Mouse (Mus musculus): ENCODE data around the gene Pdia6.

The Pdia6 gene

DNA sequence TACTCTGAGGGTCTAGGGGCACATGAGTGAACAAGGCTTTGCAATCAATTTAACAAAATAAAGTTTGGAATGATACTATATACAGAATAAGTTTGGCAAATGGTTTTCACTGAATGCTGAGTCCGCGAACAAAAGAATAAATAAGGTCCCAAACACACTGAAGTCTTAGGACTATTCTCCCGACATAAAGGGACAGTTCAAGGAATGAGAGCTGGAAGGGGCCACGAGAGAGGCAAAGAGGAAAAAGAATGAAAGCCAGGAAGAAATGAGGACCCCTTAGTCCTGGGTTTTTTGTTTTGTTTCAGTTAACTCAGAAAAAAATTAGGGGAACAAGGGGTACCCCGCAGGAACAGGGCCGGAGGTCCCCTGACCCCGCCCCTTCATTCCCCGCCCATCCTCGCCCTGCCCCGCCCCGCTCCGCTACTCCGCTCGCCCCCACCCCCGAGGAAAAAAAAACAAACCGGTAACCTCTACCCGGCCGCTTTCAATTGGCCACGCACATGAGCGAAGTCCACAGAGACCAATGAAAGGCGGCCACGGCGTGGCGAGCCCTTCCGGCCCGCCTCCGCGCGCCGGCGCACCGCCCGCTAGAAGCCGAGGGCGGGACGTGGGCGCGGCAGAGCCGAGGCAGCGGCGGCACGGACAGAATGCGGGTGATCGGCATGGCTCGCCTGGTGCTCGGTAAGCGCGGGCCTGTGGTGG, at the start of gene Pdia6:
TSS of gene Pdia6 (plus strand) at position 575 of the 702 bp plus-strand sequence.
- in situ Hi-C loops (cut with MboI, MseI): no loop called here

DNA sequence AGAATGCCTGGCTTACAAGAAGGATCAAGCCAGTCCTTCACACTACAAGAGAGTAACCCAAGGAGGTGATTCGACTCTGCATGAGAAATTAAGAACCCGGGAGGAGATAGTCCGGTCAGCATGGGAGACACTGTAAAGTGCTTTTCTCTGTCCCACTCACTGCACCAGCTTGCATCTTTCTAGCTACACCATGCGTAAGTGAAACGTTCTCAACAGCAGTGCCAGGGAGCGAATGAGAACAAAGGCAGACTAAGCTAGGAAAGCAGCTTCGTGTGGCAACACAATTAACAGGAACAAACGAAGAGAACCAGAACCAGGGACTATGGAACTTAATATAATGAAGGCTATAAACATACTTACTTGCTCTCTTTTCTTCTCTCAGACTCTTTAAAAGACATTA, 48.0 kb upstream of the Pdia6 start:
- in situ Hi-C loops (cut with MboI, MseI): no loop called here

DNA sequence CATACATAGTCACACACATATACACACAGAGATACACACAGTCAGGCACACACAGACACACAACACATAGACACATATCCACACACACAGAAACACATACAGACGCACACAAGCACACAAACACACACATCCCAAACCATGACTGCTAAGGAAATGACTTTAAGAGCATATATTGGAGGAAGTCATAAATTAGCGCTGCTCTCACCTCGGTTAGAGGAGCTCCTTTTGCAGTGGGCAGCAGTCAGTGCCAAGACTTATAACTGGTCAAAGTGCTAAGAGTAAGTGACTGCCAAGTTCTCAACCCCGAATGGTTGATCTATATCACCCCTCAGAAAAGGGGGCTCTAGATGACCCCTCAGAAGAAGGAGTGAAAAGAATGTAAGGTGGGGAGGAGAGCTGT, 47.2 kb upstream of the Pdia6 start:
- in situ Hi-C loops (cut with MboI, MseI): no loop called here

DNA sequence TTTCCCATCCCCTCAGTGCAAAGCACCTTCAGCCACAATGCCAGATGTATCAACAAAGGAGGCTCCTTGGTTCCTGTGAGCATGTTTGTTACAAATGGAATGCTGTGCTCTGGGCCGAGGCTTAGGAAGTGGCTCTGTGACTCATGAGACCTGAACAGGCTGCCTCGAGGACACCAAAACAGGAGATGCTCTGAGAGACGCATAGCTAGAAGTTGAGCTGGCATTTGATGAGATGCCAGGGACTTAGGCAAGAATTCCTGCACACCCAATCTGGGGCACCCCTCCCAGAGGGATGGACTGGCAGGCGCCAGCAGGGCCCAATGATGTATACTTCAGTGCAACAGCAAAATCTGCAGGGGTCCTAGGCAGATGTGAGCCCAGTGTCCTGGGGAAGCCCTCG, 45.7 kb upstream of the Pdia6 start:
- in situ Hi-C loops (cut with MboI, MseI): no loop called here

DNA sequence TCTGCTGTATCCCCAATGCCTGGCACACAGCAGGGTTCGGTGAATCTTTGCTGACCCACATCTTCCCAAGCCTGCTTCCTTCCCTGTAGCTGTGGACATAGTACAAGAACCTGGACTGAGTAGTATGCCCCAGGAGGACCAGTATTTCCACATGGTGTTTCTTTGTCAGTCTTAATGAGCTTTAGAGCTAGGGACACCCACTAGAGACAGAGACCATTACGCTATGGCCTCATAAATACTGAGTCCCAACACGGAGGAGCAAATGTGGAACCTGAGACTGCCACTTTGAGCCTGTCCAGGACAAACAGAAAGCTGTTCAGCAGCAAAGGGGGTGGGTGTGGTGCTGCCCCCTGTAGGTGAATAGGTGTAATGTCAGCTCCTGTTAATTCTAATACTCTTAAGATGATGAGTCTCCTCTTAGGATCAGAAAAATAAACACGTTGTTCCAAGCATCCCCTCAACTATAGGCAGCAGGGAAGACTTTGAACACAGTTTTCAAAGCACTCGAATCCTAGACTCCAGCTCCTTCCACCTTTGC, 44.4 kb upstream of the Pdia6 start:
- in situ Hi-C loops (cut with MboI, MseI): no loop called here

DNA sequence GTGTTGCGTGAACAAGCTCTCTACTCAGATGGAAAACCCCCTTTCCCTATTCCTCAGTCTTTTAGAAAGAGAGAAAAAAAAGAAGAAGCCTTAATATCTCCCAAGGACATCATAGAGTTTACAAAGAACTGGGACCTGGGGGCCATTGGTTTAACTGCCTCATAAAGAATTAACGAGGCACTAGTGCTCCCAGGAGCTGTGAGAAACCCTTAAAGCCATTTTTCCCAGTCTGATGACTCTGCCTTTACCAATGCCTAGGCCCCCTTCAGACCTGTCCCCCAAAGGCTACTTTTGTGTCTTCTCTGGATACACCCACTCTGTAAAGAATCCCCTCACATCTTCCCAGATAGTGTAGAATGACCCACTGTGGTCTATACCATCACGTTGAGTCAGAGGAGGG, 43.3 kb upstream of the Pdia6 start:
- in situ Hi-C loops (cut with MboI, MseI): no loop called here

DNA sequence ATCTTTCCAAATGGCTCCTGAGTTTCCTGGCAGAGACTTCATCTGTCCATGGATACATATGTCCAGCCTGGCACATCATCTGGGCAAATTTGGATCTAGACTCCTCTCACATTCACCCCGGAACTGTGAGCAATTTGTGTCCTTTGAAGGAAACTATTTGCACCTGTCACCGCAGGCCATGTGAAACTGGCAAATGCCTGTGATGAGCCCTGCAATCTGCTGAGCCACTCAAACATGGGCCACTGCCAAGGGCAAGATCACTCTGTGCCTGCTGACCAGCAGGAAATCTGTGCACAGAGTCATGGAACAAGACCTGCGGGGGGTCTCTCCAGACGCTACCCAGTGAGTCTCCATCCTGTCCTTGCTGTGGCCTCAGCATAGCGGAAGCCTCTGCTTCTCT, 41.3 kb upstream of the Pdia6 start:
- in situ Hi-C loops (cut with MboI, MseI): no loop called here

DNA sequence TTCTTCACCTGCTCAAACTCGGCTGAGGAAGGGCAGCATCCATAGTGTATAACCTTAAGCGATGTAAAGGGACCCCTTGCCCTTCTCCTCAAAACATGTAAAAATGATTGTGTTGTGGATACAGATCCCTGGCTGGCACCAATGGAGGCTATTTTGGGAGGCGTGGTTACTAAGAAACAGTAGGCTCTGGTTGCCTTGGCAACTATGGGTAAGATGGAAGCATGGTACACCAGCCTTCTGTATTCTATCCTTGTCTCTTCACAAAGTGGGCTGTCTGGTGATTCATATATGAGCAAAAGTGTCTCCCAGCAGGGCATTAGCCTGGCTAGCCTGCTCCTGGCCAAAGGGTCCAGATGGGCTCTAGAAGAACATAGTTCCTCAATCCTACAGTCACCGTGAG, 38.4 kb upstream of the Pdia6 start:
- in situ Hi-C loops (cut with MboI, MseI): no loop called here

DNA sequence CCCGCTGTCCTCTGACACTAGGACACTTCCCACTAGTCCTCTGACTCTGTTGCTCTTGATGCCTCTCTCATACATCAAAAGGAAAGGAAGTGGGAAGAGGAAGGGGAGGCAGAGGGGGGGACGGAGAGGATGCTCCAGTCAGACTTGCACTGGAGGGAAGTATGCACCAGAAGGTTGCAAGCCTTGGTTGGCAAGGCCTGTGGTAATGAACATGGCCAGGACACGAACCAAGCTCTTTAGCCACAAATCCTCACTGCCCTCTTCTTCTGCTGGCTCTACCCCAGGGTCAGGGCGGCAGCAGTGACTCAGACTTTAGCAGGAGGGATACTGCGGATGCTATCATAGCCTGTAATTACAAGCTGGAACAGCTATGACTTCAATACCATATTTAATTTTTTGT, 35.8 kb upstream of the Pdia6 start:
- in situ Hi-C loops (cut with MboI, MseI): no loop called here

DNA sequence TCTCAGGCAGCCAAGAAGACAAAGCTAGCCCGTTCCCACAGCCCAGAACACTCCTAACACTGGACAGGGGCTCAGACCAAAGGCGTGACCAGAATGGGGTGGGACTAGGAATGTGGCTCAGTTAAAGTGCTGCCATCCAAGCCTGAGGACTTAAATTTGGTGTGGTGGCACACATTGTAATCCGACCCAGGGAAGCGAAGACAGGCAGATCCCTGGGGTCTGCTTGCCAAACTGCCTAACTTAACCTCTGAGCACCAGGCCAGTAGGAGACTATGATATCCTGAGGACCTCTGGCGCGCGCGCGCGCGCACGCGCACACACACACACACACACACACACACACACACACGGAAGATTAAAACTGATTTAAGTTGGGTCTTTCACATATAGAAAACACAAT, 34.8 kb upstream of the Pdia6 start:
- in situ Hi-C loops (cut with MboI, MseI): no loop called here

DNA sequence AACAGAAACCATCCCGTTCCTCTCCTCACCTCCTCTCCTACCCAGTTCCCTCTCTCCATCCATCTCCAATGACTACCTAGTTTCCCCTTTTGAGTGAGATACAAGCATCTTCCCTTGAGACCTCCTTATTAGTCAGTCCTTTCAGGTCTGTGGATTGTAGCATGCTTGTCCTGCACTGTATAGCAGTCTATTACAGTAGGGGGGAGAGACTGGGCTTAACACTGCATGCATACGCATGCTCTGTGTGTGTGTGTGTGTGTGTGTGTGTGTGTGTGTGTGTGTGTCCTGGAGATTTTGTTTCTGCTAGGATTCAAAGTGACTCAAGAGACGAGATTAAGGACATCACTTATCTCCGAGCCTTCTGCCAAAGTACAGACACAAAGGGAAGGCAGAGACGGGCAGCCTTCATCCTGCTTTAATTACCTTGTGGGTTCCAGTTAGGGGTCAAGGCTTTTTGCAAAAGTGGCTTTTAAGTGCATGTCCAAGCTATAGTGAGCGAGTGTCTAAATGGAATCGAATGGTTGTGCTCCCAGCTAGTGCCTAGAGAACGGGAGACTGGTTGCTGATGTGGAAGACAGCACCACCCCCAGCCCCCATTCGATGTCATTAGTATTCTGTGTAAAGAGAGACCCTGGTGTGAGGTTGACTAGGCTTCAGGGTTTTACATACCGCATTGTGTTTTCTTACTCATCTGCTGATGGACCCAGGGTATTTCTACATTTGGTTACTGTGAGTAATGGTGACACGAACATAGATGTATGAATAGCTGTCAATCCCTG, 30.6 kb upstream of the Pdia6 start:
- in situ Hi-C loops (cut with MboI, MseI): no loop called here

DNA sequence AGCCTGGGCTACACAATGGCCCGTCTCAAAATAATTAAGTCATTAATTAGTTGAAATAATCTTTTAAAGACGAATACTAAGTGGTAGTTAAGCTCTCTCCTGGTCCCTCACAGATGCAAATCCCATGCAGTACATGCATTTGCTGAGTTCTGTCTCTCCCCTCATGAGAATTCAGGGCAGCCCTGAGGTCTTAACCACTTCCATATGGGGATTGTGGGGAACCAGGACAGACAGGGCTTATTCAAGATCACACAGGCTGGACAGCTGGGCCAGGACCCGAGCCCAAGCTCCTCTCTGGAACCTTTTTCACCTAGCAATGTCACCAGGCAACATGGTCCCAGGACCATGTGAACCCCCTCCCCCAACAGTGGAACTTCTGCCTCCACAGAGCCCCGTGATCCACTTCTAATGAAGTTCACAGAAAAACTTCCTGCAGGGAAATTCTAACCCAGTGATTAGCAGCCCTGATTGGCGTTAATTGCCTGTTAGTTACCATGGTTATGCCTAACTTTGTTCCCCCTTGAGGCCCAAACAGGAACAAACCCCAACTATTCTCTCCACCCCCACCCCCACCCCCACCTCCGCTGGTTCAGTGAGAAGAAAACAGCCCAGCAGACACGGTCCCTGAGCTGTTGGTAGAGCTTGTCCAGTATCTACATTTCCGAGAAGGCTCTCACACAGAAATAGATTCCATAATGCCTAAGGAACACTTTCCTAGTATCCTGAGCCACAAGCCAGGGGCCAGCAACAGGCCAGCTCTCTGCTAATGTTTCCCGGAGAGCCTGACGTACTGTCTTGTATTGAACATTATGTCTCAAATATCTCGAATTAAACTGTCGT, 27.5 kb upstream of the Pdia6 start:
- in situ Hi-C loops (cut with MboI, MseI): no loop called here

DNA sequence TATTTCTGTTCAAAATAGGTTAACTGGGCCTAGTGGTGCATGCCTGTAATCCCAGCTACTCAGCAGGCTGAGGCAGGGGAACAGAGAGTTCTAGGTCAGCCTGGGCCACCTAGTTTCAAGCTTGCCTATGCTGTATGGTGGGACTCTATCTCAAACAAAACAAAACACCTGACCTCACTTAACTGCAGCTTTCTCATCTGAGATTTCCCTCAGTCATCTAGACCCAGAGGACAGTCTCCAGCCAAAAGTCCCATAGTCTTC, 27.0 kb upstream of the Pdia6 start:
- in situ Hi-C loops (cut with MboI, MseI): no loop called here

DNA sequence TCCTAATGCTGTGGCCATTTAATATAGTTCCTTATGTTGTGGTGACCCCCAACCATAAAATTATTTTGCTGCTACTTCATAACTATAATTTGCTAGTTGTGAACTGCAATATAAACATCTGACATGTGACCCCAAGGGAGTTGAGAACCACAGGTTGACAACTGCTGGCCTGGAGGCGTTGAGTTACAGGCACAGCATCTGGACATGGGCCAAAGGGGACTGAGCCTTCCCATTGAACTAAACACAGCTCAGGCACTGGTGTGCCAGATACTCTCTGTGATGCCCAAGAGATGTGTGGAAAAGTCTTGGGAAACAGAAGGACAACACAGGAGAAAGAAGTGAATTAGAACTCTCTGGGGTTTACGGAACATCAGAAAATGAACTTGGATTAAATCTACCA, 25.3 kb upstream of the Pdia6 start:
- in situ Hi-C loops (cut with MboI, MseI): no loop called here

DNA sequence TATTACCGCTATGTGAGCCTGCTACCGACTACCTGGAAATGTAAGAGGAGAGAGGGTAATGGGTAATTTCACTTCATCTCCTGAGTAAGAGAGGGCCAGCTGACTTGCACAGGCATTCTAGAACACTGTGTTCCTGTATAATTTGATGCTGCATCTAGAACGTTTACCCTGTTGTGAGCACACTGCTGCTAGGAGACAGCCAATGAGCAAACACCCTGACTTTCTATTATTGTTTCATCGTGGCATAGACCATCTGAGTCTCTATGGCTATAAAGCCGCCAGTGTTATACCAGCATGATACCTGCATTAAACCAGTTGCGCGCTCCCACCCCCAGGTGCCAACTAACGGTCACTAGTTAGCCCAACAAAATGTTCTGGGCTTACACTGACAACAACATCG, 24.7 kb upstream of the Pdia6 start:
- in situ Hi-C loops (cut with MboI, MseI): no loop called here

DNA sequence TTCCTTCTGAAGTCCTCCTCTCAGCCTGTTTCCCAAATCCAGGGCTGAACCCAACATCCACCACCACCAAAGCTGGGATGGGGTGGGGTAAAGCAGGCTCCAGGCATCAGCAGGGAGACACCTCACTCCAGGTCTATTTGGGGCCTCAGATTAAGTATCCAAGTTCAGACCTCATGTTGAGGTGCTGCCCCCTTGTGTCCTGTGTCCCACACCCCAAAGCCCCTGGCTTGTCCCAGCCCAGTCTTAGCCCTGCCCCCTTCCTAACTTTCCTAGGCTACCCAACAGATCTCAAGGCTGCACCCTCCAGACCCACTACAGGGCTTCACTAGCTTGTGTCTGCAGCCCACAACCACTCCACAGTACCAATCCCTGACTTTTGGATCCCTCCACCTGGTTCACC, 24.3 kb upstream of the Pdia6 start:
- in situ Hi-C loops (cut with MboI, MseI): no loop called here

DNA sequence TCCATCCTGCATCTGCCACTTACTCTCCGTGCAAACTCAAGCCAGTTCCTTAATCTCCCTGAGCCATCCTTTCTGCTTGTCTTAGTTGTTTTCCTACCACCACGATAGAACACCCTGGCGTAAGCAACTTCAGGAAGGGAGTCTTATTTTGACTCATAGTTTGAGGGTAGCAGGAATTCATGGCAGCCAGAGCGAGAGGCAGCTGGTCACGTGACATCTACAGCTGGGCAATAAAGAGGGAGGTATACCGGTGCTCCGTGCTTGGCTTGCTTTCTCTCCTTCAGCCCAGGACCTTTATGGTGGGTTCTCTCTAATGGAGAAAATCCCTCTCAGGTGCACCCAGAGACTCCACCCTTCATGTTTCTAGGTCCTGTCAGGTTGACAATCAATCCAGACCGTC, 15.4 kb upstream of the Pdia6 start:
- in situ Hi-C loops (cut with MboI, MseI): loop anchor here (5.0 to 10.0 kb wide), 2 partner anchors 219 to 446 kb away; partner anchors contain the start of gene Greb1

DNA sequence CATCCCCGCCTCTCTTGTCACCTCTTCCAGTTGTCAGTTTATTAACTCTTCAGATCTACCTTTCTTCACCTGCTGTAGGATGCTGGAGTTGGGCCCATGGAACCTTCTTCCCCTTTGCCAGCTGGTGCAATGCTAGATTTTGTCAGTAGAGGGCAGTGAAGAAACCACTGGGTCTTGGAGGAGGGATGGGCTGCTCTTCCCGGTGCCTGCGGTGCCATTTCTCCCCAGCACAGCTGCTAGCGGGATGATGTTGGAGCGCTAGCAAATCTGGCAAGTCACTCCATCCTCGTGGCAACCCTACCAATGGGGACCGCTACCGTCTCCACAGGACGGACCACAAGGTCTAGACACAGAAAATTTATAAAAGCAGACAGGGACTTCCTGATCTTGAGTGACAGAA, 13.3 kb upstream of the Pdia6 start:
- in situ Hi-C loops (cut with MboI, MseI): loop anchor here (5.0 to 10.0 kb wide), 2 partner anchors 221 to 448 kb away; partner anchors contain the start of gene Greb1

DNA sequence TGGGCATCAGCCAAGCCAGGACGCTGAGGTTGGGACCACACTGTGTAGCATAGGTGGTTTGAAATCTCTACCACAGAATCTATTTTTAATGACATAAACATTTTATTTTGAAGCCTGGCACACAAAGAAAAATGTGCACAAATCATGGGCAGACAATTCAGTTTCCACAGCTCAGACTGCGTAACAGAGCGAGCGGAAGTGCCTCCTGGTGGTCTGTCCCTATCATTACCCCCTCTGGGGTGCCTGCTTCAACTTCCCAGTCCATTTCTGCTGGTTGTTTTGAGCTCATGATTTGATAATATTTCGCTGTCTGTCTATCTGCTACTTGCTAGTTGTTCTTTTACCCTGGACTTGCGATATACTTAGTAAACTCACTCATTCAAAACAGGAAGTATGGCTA, 10.7 kb upstream of the Pdia6 start:
- in situ Hi-C loops (cut with MboI, MseI): loop anchor here (10.0 kb wide), 1 partner anchor 451 kb away; the partner anchor contains the start of gene Greb1

DNA sequence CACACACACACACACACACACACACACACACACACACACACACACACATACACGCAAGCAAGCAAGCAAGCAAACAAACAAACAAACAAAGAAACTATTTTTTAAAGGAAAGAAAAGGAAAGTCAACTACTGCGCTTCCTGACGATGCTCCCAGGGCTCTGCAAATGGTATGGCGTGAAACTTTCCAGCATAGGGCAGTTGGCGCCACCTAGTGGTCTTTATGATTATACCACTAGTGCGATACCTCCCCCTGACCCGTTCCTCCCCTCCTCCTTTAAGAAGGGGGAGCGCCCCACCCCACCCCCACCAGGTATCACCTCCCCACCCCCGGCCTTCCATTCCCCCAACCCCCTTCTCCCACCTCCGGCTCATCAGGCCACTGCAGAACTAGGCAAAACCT, 9.4 kb upstream of the Pdia6 start:
- in situ Hi-C loops (cut with MboI, MseI): loop anchor here (10.0 kb wide), 1 partner anchor 452 kb away; the partner anchor contains the start of gene Greb1

DNA sequence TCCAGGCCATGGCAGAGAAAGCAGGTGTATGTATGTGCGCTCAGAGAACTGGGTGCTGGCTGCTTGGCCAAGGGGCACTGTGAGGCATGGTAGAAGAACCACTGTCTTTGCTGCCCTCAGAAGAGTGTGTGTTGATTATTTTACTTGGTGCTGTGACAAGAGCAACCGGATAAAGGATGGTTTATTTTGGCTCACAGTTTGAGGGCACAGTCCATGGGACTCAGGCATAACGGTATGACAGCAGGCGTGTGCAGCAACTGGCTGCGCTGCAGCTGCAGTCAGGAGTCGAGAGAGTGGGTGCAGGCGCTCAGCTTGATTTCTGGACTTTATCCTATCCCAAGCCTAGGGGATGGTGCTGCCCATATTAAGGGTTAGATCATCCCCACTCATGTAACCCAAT, 7.9 kb upstream of the Pdia6 start:
- in situ Hi-C loops (cut with MboI, MseI): loop anchor here (10.0 kb wide), 1 partner anchor 454 kb away; the partner anchor contains the start of gene Greb1

DNA sequence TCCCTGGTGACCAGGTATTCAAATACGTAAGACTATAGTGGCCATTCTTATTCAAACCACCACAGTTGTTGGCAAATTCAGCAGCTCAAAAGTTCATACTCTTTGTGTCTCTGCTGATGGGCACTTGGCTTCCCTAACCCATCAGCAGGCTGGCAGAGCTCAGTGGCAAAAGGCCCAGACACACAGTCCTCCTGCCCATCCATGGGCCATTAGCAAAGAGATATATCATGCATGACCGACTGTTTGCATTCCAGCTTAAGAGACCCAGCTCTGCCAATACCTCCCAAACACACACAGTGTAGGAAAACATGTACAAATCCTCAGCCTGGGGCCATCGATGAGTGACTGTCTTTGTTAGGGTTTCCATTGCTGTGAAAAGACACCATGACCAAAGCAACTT, 5.3 kb upstream of the Pdia6 start:
- in situ Hi-C loops (cut with MboI, MseI): loop anchor here (5.0 kb wide), 2 partner anchors 364 to 674 kb away; no protein-coding TSS in a partner anchor

Measured in T-helper 1 cell (primary cell).